Mouse (Mus musculus) heart, adult 11 months (tissue): Measurements from ENCODE around the gene F2r.
A peak's percentile ranks its signal among the peaks of the same experiment; 100 is the strongest.

ENCODE experiments used
- DNase-seq: peaks from one replicate; pipeline ENCODE4 v3.0.0; 2022

Gene F2r

DNA sequence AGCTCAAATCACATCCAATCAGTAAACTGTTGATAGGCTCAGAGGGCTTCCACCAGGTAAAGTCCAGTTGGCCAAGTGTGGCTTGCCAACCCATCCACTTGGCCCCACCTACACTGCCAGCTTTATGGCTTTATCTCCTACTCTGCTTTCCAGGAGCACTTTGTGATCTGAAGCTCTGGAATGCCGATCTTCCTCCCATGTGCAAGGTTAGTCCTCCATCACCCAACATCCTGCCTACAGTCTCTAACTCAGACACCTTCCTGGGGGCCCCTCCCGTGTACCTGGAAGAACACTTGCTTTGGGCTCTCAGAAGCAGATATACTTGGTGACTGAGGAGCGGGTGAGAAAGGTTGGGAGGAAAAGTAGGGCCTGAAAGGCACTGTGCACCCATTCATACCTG, 26.7 kb downstream of the F2r start:
- DNase-seq: no peak

GRCm38 (mm10) chr13:95587628-95588027, 30.7 kb downstream of the F2r start:
- DNase-seq: peak; percentile 51

DNA sequence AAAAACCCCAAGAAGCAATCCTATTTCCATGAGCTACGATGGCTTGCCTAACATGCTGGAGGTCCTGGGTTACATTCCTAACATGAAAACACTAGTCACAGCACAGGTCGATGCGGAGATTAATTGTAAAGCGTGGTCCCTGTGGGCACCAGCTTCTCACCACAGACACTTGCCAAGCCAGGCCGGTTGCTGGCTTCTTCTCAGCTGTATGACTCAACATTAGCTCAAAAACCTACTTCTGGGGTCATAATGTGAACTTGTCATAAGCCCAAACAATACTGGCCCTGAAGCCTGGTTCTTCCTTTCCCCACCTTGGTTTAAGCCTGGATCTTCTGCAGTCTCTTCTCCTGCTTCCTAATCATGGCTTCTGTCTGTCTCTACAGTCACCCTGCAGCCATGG, 33.4 kb downstream of the F2r start:
- peak; percentile 24 for DNase-seq

DNA sequence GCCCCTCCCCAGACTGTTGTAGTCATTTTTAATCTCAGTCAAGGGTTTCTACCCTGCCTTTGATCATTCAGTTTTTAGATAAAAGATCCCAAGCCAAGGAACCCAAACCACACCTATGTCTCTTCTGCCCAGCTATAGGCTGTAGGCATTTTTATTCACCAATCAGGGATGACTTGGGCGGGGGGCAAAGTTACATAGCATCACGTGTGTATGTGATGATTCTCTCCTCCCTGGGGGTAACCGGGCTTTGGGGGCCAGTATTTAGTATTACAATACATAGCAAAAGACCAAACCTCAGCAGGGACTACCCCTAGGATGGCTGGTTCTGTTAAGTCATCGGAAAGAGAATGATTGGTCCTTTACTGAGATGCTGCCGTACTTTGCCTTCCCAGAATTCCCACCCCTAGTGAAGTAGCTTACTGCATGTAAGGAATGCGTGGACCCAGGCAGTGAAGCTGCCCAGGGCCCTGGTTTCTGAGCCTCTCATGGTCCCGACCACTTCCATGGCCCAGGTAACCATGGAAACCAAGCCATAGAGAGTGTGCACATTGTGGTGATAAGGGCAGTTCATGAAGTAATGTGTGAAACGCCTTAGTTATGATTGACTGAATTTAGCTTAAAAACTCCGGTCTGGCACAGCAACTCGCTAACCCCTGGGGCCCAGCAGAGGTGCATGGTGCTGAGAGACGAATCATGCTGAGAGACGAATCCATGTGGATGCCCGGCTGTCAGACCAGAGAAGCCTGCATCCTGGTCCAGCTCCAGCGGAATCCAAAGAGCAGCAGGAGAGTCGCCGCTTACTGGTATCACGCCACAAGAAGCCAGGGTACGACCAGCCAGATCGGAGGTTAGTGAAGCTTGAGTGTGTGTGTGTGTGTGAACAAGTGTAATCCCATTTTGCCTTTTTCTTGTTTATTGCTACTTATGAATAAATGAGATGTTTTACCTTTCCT, 34.8 kb downstream of the F2r start:
- DNase-seq: peak; percentile 55

DNA sequence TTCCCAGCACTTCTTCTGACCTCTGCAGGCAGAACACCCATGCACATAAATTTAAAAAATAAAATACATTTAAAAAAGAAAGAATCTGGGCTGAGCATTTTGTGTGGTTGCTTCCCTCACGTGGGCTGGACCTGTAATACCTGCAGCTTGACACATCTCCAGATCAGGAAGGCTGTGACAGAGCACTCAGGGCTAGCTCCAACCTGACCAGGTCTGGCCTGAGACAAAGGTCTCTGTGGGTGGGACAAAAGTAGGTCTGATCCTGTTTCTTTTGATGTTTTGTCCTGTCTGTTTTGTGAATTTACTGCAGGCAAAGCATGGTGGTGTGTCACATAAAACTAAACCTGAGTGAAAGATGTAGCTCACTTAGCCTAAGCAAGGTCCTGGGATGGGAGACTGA, 36.4 kb downstream of the F2r start:
- DNase-seq: peak; percentile 72

DNA sequence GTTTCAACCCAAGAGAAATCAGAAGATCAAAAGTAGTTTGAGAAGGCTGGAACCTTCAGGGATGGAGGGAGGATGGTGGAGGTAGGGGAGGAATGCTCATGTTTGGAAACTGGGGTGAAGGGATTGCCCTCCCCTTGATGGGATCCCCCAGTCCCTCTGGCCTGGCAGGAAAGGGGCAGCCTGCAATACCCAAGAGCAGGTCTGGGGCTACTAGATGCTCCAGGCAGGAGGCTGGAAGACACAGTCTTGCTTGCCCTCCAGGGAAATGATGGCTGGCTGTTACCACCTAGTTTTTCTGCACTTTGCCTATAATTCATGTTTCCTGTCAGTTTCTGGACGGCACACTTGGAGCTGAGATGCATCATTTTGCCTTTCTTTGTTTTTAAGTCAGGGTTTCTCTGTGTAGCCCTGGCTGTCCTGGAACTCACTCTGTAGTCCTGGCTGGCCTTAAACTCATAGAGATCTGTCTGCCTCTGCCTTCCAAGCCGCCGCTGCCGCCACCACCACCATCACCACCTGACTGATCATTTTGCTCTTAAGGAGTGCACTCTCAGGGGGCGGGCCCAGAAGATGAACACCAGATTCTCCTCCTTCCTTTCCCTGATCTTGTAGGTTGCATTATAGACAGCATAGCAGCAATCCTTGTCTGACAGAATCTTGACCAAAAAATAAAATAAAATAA, 40.1 kb downstream of the F2r start:
- DNase-seq: peak; percentile 68

- DNase-seq: peak; percentile 53
Observed at GRCm38 (mm10) chr13:95570877-95571276, 47.4 kb downstream of the F2r start.

DNA sequence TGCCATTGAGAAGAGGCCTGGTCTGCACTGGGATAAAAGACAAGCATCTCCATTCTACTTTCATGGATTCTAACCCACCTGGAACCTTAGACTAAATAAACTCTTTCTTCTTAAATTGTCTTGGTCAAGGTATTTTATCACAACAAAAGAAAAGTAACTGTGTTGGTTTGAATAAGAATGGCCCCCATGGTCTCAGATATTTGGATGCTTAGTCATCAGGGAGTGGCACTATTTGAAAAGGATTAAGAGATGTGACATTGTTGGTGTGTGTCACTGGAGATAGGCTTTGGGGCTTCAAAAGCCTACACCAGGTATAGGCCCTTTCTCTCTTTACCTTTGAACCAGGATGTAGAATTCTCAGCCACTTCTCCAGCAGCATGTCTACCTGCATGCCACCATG, 49.0 kb downstream of the F2r start:
- no peak for DNase-seq

DNA sequence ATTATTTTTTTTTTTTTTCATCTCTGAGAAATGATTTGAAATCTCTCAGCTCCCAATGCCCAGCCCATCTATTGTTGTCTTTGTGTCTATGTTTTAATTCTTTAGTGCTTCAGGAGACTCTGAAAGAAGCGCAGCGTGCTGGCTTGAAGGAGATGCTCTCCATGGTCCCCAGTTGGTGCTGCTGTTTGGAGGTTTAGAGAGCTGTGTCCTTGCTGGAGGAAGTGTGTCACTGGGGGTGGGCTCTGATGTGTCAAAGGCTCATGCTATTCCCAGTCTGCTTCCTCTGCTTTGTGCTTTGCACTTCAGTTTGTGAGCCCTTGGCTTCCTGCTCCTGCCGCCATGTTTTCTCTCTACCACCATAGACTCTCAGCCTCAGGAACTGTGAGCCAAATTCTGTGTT, 50.0 kb downstream of the F2r start:
- DNase-seq: peak; percentile 52

DNA sequence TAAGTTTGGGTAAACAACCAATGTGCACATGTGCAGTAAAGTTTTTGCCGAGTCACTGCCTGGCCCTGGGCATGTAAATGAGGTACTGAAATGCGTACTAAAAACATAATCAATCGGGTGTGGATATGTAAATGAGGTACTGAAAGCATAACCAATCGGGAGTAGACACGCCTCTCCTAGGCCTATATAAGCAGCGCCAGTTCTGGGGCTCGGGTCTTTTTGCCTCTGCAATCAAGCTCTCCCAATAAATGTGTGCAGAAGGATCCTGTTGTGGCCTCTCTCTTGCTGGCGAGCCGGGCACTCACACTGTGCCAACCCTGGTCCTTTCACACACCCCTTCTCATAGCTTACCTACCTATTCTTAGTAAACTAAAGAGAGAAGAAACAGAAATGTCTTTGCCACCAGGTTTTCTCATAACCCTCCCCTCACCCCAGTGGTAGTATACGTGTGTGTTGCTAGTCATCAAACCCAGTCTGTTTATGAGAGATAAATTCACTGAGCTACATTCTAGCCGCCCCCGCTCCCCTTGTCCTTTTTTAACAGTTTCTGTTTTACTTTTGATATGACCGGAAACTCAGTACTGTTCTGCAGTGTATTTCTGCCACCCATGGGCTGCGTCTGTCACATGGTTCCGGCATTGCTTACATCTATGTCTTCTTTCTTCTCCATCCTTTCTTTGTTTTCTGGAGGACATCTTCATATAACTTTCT, 51.3 kb downstream of the F2r start:
- peak; percentile 59 for DNase-seq

DNA sequence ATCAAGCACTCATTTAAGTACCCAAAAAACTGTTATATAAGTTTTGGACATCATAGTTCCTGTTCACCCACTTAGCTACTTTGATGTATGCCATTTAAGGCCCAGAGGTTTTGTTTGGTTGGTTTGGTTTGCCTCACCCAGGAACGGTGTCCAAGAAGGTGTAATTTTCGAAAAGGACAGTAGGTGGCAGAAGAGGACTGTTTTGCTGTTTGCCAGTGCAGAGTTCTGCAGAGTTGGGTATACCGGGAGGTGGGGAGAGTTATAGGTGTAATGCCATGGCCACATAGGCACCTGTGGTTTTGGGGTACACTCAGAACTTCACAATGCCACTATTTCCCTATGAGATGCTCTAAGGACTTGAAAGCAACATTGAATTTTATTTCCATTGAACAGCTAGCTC, 54.6 kb downstream of the F2r start:
- peak; percentile 93 for DNase-seq

DNA sequence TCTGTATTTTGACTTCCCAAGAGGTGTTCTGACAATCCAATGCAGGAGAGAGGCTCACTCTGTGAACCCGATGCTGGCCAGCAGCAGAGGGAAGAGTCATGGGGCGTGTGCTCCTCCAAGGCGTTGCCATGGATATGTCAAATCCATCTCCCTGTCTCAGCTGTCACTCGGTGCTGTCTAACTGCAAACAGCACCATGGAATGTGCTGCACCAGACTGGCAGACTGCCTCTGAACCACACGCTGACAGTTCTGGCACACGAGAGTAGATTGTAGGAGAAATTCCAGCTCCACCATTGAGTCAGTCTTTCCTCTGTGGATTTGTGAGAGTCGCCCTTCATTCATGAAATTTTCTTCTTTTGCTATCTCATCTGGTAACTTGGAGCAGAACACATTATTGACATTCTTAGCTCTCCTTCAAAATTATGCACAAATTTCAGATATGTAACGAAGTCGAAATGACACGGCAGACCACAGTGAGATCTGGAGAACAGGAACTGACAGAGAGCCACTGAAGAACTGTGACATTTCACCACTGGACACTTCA, 55.1 kb downstream of the F2r start:
- peak; percentile 78 for DNase-seq

DNA sequence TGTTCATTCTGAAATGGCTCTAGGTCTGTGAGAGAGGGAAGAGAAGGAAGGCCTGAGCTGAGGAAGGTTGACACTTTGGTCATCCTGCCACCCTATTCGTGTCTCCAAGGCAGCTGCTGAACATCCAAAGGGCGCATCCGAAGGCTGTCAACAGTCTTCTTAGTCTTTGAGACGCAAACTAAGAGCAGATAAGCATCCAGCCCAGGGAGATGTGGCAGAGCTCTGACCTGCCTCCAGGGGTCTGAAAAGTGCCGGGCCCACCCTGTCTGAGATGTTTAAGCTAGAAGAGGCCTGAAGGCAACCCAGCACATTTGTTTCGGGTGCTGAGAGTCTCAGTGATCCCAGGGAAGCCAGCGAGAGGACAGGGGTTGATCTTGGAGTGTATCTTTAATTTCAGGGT, 61.0 kb downstream of the F2r start:
- peak; percentile 78 for DNase-seq

DNA sequence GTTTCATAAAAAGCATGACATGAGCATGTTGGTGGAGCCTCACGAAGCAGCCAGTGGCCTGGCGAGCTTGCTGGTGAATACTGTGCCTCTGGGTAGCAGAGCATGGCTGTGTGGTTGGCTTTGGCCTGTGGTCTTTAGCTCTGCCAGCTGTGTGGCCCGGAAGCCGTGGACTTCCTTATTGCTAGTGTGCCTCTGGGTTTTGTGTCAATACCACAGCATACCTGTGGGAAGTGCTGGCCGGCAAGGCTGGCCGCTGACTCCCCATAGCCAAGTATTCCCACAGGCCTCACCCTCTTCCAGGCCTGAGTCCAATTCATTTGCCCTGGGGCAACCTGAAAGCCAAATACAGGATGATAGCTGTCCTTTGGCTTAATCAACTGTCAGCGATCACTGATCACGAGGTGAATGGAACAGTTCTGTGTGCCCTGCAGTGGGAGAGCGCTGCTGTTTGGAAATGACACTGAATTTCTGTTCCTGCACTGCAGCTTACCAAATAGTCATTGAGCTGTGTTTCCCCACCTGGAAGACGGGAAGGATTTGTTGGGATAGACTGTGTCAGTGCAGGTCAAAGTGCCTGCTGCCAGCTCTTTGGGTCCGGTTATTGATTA, 64.3 kb downstream of the F2r start:
- peak; percentile 80 for DNase-seq
